Mouse (Mus musculus): ENCODE data around the gene Arnt2.

Gene Arnt2

GRCm38 (mm10) chr7:84286526-84287225, 123.3 kb downstream of the Arnt2 start:
- DNase-seq (ENCODE audit: low spot score): no peak

- no peak for DNase-seq (ENCODE audit: low spot score)
Measured at GRCm38 (mm10) chr7:84285790-84286189, 124.2 kb downstream of the Arnt2 start.

- DNase-seq (ENCODE audit: low spot score): no peak
Measured at GRCm38 (mm10) chr7:84284974-84285373, 125.0 kb downstream of the Arnt2 start.

- no peak for DNase-seq (ENCODE audit: low spot score)
Measured at GRCm38 (mm10) chr7:84282231-84282630, 127.7 kb downstream of the Arnt2 start.

- DNase-seq (ENCODE audit: low spot score): no peak
Measured at GRCm38 (mm10) chr7:84279231-84279630, 130.7 kb downstream of the Arnt2 start.

GRCm38 (mm10) chr7:84275312-84275711, 134.7 kb downstream of the Arnt2 start:
- DNase-seq (ENCODE audit: low spot score): no peak

- DNase-seq (ENCODE audit: low spot score): no peak
Measured at GRCm38 (mm10) chr7:84273930-84274329, 136.0 kb downstream of the Arnt2 start.

- peak; percentile 83 for DNase-seq (ENCODE audit: low spot score)
Measured at GRCm38 (mm10) chr7:84272206-84272818, 137.7 kb downstream of the Arnt2 start.

GRCm38 (mm10) chr7:84271429-84271828, 138.5 kb downstream of the Arnt2 start:
- DNase-seq (ENCODE audit: low spot score): no peak

GRCm38 (mm10) chr7:84263466-84263865, 146.5 kb downstream of the Arnt2 start:
- DNase-seq (ENCODE audit: low spot score): no peak

GRCm38 (mm10) chr7:84261341-84261740, 148.6 kb downstream of the Arnt2 start:
- DNase-seq (ENCODE audit: low spot score): no peak

- DNase-seq (ENCODE audit: low spot score): no peak
Measured at GRCm38 (mm10) chr7:84260401-84260800, 149.6 kb downstream of the Arnt2 start.

GRCm38 (mm10) chr7:84259309-84259985, 150.5 kb downstream of the Arnt2 start:
- DNase-seq (ENCODE audit: low spot score): no peak

- DNase-seq (ENCODE audit: low spot score): no peak
Measured at GRCm38 (mm10) chr7:84256661-84257060, 153.3 kb downstream of the Arnt2 start.

- no peak for DNase-seq (ENCODE audit: low spot score)
Measured at GRCm38 (mm10) chr7:84256245-84256644, 153.7 kb downstream of the Arnt2 start.

GRCm38 (mm10) chr7:84254916-84255315, 155.1 kb downstream of the Arnt2 start:
- no peak for DNase-seq (ENCODE audit: low spot score)

- DNase-seq (ENCODE audit: low spot score): no peak
Measured at GRCm38 (mm10) chr7:84254311-84254710, 155.7 kb downstream of the Arnt2 start.

- no peak for DNase-seq (ENCODE audit: low spot score)
Measured at GRCm38 (mm10) chr7:84251667-84252066, 158.3 kb downstream of the Arnt2 start.

GRCm38 (mm10) chr7:84250736-84251135, 159.2 kb downstream of the Arnt2 start:
- no peak for DNase-seq (ENCODE audit: low spot score)

GRCm38 (mm10) chr7:84249951-84250350, 160.0 kb downstream of the Arnt2 start:
- DNase-seq (ENCODE audit: low spot score): no peak

- DNase-seq (ENCODE audit: low spot score): no peak
Measured at GRCm38 (mm10) chr7:84249381-84249780, 160.6 kb downstream of the Arnt2 start.

GRCm38 (mm10) chr7:84247960-84248665, 161.9 kb downstream of the Arnt2 start:
- no peak for DNase-seq (ENCODE audit: low spot score)

- no peak for DNase-seq (ENCODE audit: low spot score)
Measured at GRCm38 (mm10) chr7:84246878-84247277, 163.1 kb downstream of the Arnt2 start.
